Mouse (Mus musculus) midbrain, embryonic 15.5 days (tissue): ENCODE data around the gene Zpr1. TPM values are rescaled to one million over a fixed set of nuclear protein-coding genes. Genes with fewer than 3 reads are reported as not detected.

Experiments used
- ATAC-seq: fragments of 200-750 bp; cut with Nextera tagmentation; replicated peaks from 2 replicates; pipeline ENCODE4 v1.8.0; 2017; ENCODE audit warnings: moderate TSS enrichment
- H3K27ac ChIP-seq: fragments of 300-500 bp; sonication (generic); 2 replicates; pipeline ENCODE4 v1.5.1; 2015; ENCODE audit warnings: mild to moderate bottlenecking, inconsistent platforms
- H3K27me3 ChIP-seq: fragments of 300-500 bp; sonication (generic); replicated peaks from 2 replicates; pipeline ENCODE4 v1.6.1; 2015; ENCODE audit warnings: inconsistent platforms
- H3K36me3 ChIP-seq: fragments of 300-500 bp; sonication (generic); replicated peaks from 2 replicates; pipeline ENCODE4 v1.6.1; 2015; ENCODE audit warnings: inconsistent platforms
- H3K4me1 ChIP-seq: fragments of 300-500 bp; sonication (generic); 2 replicates; pipeline ENCODE4 v1.6.1; 2015; ENCODE audit warnings: inconsistent platforms
- H3K4me2 ChIP-seq: fragments of 300-500 bp; sonication (generic); 2 replicates; pipeline ENCODE4 v1.6.1; 2015; ENCODE audit warnings: inconsistent platforms, mild to moderate bottlenecking, moderate library complexity
- H3K4me3 ChIP-seq: fragments of 300-500 bp; sonication (generic); 2 replicates; pipeline ENCODE4 v1.5.1; 2015; ENCODE audit warnings: mild to moderate bottlenecking, inconsistent platforms
- H3K9ac ChIP-seq: fragments of 300-500 bp; sonication (generic); 2 replicates; pipeline ENCODE4 v1.6.1; 2015; ENCODE audit warnings: mild to moderate bottlenecking, inconsistent platforms
- H3K9me3 ChIP-seq: fragments of 300-500 bp; sonication (generic); 2 replicates; pipeline ENCODE4 v1.6.1; 2016; ENCODE audit warnings: inconsistent platforms
- WGBS: fragments of 180-500 bp; shearing (Covaris S2); methylation state at CpG from one replicate; pipeline ENCODE4 v1.1.7; 2015; ENCODE audit warnings: mixed read lengths; 5-methylcytosine and 5-hydroxymethylcytosine counted together
- polyA plus RNA-seq: library from polyadenylated mRNA; unstranded; fragments of >200 nt; fragmentation: Nextera tagmentation; extraction: Ambion mirVana; gene quantifications from 2 replicates; pipeline ENCODE4 v1.2.1, GENCODE M21; 2015

Gene Zpr1
- 60.1 and 64.0 TPM in 2 replicates for polyA plus RNA-seq

GRCm38 (mm10) chr9:46272677-46273454 lies at the start of gene Zpr1:
Gene Zpr1, plus strand, starts transcription at chr9:46273064.
- ATAC-seq: peak; percentile 97
- Histone ChIP-seq H3K27me3 (peaks cover 21% of the 10 kb centered on the region), H3K36me3 (peaks cover 18% of the 10 kb centered on the region), H3K4me2 (peak within 1 kb of the TSS; percentile 91), H3K27ac (peak within 1 kb of the TSS; percentile 65), H3K9ac (peak within 1 kb of the TSS; percentile 63), H3K4me3 (peak within 1 kb of the TSS; percentile 74), H3K4me1 (peaks cover 13% of the 10 kb centered on the region), H3K9me3 (no peaks in the 10 kb centered on the region)
- 5% methylated on average over 45 of the region's 45 CpGs for WGBS

GRCm38 (mm10) chr9:46223090-46223489 lies 49.8 kb upstream of the Zpr1 start:
- Histone ChIP-seq H3K27ac (no peak overlapping the region), H3K4me2 (no peak overlapping the region), H3K36me3 (peaks cover 21% of the 10 kb centered on the region; the same call in 1 of the 2 replicates), H3K4me1 (no peaks in the 10 kb centered on the region), H3K9ac (no peak overlapping the region), H3K4me3 (no peak overlapping the region), H3K9me3 (no peaks in the 10 kb centered on the region), H3K27me3 (no peaks in the 10 kb centered on the region)
- 88% methylated on average over 6 of the region's 6 CpGs for WGBS
- ATAC-seq: no peak

- no peak overlapping the region for H3K27ac ChIP-seq
- WGBS: 93% methylated on average over 3 of the region's 3 CpGs
- H3K4me2 ChIP-seq: no peak overlapping the region
These were observed 48.8 kb upstream of the Zpr1 start for GRCm38 (mm10) chr9:46224101-46224500.

GRCm38 (mm10) chr9:46224945-46225660 lies 47.8 kb upstream of the Zpr1 start:
- Histone ChIP-seq H3K4me3 (no peak overlapping the region), H3K9ac (no peak overlapping the region), H3K27me3 (no peaks in the 10 kb centered on the region), H3K36me3 (peaks cover 21% of the 10 kb centered on the region; the same call in 1 of the 2 replicates), H3K9me3 (no peaks in the 10 kb centered on the region), H3K4me2 (no peak overlapping the region), H3K4me1 (0 out of 2 replicates have a peak, but pooled peaks cover 3% of the 10 kb centered on the region), H3K27ac (no peak overlapping the region)
- no peak for ATAC-seq
- WGBS: 73% methylated on average over 5 of the region's 5 CpGs

More at GRCm38 (mm10) chr9:46224101-46224500, 48.8 kb upstream of the Zpr1 start:
- Histone ChIP-seq H3K4me1 (no peaks in the 10 kb centered on the region), H3K27me3 (no peaks in the 10 kb centered on the region), H3K9me3 (no peaks in the 10 kb centered on the region), H3K36me3 (peaks cover 21% of the 10 kb centered on the region; the same call in 1 of the 2 replicates), H3K4me3 (no peak overlapping the region), H3K9ac (no peak overlapping the region)
- no peak for ATAC-seq

GRCm38 (mm10) chr9:46227064-46227614 lies 45.7 kb upstream of the Zpr1 start:
- Histone ChIP-seq H3K36me3 (peaks cover 5% of the 10 kb centered on the region; the same call in 1 of the 2 replicates), H3K4me3 (no peak overlapping the region), H3K4me2 (no peak overlapping the region), H3K9me3 (no peaks in the 10 kb centered on the region), H3K27ac (no peak overlapping the region), H3K4me1 (peaks cover 8% of the 10 kb centered on the region), H3K9ac (no peak overlapping the region), H3K27me3 (no peaks in the 10 kb centered on the region)
- 86% methylated on average over 3 of the region's 3 CpGs for WGBS
- ATAC-seq: no peak

GRCm38 (mm10) chr9:46228491-46228890 lies 44.4 kb upstream of the Zpr1 start, which contains the start of gene Apoa1:
Gene Apoa1, plus strand, starts transcription at chr9:46228580.
- WGBS: 71% methylated on average over 9 of the region's 9 CpGs
- Histone ChIP-seq H3K4me3 (no peak within 1 kb of the TSS), H3K27ac (no peak within 1 kb of the TSS), H3K9me3 (no peaks in the 10 kb centered on the region), H3K4me1 (peaks cover 8% of the 10 kb centered on the region), H3K27me3 (no peaks in the 10 kb centered on the region), H3K36me3 (no peaks in the 10 kb centered on the region), H3K9ac (no peak within 1 kb of the TSS), H3K4me2 (no peak within 1 kb of the TSS)
- ATAC-seq: no peak

- WGBS: 15% methylated on average over 37 of the region's 37 CpGs
- H3K4me1 ChIP-seq: peaks cover 8% of the 10 kb centered on the region
- no peaks in the 10 kb centered on the region for H3K36me3 ChIP-seq
- H3K4me2 ChIP-seq: peak overlapping the region; percentile 62
- no peaks in the 10 kb centered on the region for H3K27me3 ChIP-seq
- peak overlapping the region; percentile 54 for H3K9ac ChIP-seq
- ATAC-seq: peak; percentile 97
- no peaks in the 10 kb centered on the region for H3K9me3 ChIP-seq
- H3K27ac ChIP-seq: peak overlapping the region; percentile 63
- H3K4me3 ChIP-seq: peak overlapping the region; percentile 42
These were observed 43.1 kb upstream of the Zpr1 start for GRCm38 (mm10) chr9:46229573-46230449.

GRCm38 (mm10) chr9:46230450-46230975 lies 42.4 kb upstream of the Zpr1 start:
- Histone ChIP-seq H3K9me3 (no peaks in the 10 kb centered on the region), H3K27ac (peak overlapping the region; percentile 63), H3K9ac (peak overlapping the region; percentile 54), H3K4me3 (peak overlapping the region; percentile 42), H3K27me3 (no peaks in the 10 kb centered on the region), H3K4me1 (peaks cover 8% of the 10 kb centered on the region), H3K4me2 (peak overlapping the region; percentile 62), H3K36me3 (no peaks in the 10 kb centered on the region)
- WGBS: 13% methylated on average over 13 of the region's 13 CpGs
- ATAC-seq: peak; percentile 48

- WGBS: 86% methylated on average over 6 of the region's 6 CpGs
- Histone ChIP-seq H3K27me3 (no peaks in the 10 kb centered on the region), H3K9ac (no peak overlapping the region), H3K4me2 (no peak overlapping the region), H3K9me3 (no peaks in the 10 kb centered on the region), H3K4me3 (no peak overlapping the region), H3K27ac (no peak overlapping the region), H3K4me1 (peaks cover 5% of the 10 kb centered on the region), H3K36me3 (no peaks in the 10 kb centered on the region)
- ATAC-seq: no peak
These were observed 37.7 kb upstream of the Zpr1 start for GRCm38 (mm10) chr9:46235196-46235595.

- no peak within 1 kb of the TSS for H3K9ac ChIP-seq
- H3K27ac ChIP-seq: no peak within 1 kb of the TSS
- H3K4me3 ChIP-seq: no peak within 1 kb of the TSS
- peaks cover 5% of the 10 kb centered on the region for H3K4me1 ChIP-seq
- ATAC-seq: no peak
- no peak within 1 kb of the TSS for H3K4me2 ChIP-seq
- no peaks in the 10 kb centered on the region for H3K9me3 ChIP-seq
- H3K27me3 ChIP-seq: no peaks in the 10 kb centered on the region
- no peaks in the 10 kb centered on the region for H3K36me3 ChIP-seq
These were observed 37.4 kb upstream of the Zpr1 start, which contains the start of gene Apoc3 for GRCm38 (mm10) chr9:46235596-46235648. Gene Apoc3, minus strand, starts transcription at chr9:46235636.

GRCm38 (mm10) chr9:46235649-46236048 lies 37.2 kb upstream of the Zpr1 start:
- no peak overlapping the region for H3K9ac ChIP-seq
- H3K9me3 ChIP-seq: no peaks in the 10 kb centered on the region
- no peak overlapping the region for H3K27ac ChIP-seq
- no peak overlapping the region for H3K4me3 ChIP-seq
- peaks cover 3% of the 10 kb centered on the region for H3K4me1 ChIP-seq
- no peaks in the 10 kb centered on the region for H3K36me3 ChIP-seq
- no peaks in the 10 kb centered on the region for H3K27me3 ChIP-seq
- no peak for ATAC-seq
- H3K4me2 ChIP-seq: no peak overlapping the region
- WGBS: 44% methylated on average over 4 of the region's 4 CpGs

GRCm38 (mm10) chr9:46238850-46239249 lies 34.0 kb upstream of the Zpr1 start:
- Histone ChIP-seq H3K27ac (no peak overlapping the region), H3K4me1 (no peaks in the 10 kb centered on the region), H3K4me2 (no peak overlapping the region), H3K4me3 (no peak overlapping the region), H3K9ac (no peak overlapping the region), H3K9me3 (no peaks in the 10 kb centered on the region), H3K27me3 (no peaks in the 10 kb centered on the region), H3K36me3 (no peaks in the 10 kb centered on the region)
- 84% methylated on average over 7 of the region's 7 CpGs for WGBS
- ATAC-seq: no peak
